Mouse (Mus musculus) myocyte (in vitro differentiated cells): Measurements from ENCODE around the gene Vps35l.

Experiments
- CEBPB ChIP-seq: IDR thresholded peaks from 2 replicates; pipeline ENCODE4 v1.6.1; 2011; ENCODE audit warnings: mild to moderate bottlenecking, moderate library complexity; ENCODE audit not compliant: poor library complexity, insufficient read depth, severe bottlenecking
- E2F4 ChIP-seq: IDR thresholded peaks from one replicate; pipeline ENCODE4 v1.6.1; 2011; ENCODE audit warnings: mild to moderate bottlenecking, control low read depth, moderate library complexity; ENCODE audit not compliant: insufficient read depth
- MAX ChIP-seq: IDR thresholded peaks from one replicate; pipeline ENCODE4 v1.6.1; 2011; ENCODE audit warnings: low read depth, mild to moderate bottlenecking, control low read depth
- MYOD1 ChIP-seq, 3 experiments: IDR thresholded peaks; one replicate each; pipeline ENCODE4 v1.6.1; 2011; ENCODE audit warnings: control low read depth in 2 of 3, low read depth in 2 of 3, mild to moderate bottlenecking in 2 of 3, moderate library complexity in 1 of 3; ENCODE audit not compliant: insufficient read length in 2 of 3, control insufficient read depth in 1 of 3
- MYOG ChIP-seq, 3 experiments: IDR thresholded peaks; one replicate each; pipeline ENCODE4 v1.6.1; 2011; ENCODE audit warnings: control low read depth in 2 of 3, low read depth in 2 of 3, mild to moderate bottlenecking in 2 of 3; ENCODE audit not compliant: insufficient read length in 2 of 3, control insufficient read depth in 1 of 3, insufficient read depth in 1 of 3
- POLR2A ChIP-seq: IDR thresholded peaks from one replicate; pipeline ENCODE4 v1.6.1; 2011; ENCODE audit warnings: low read depth, mild to moderate bottlenecking, control low read depth, moderate library complexity; ENCODE audit not compliant: insufficient read length
- POLR2AphosphoS2 ChIP-seq: IDR thresholded peaks from one replicate; pipeline ENCODE4 v1.6.1; 2011; ENCODE audit warnings: low read depth, control low read depth; ENCODE audit not compliant: insufficient read length
- REST ChIP-seq: IDR thresholded peaks from one replicate; pipeline ENCODE4 v1.6.1; 2011; ENCODE audit warnings: mild to moderate bottlenecking, control low read depth, moderate library complexity; ENCODE audit not compliant: insufficient read depth, insufficient read length
- TCF12 ChIP-seq: IDR thresholded peaks from one replicate; pipeline ENCODE4 v1.6.1; 2011; ENCODE audit warnings: mild to moderate bottlenecking, control low read depth; ENCODE audit not compliant: poor library complexity, insufficient read depth, severe bottlenecking
- USF1 ChIP-seq: IDR thresholded peaks from one replicate; pipeline ENCODE4 v1.6.1; 2011; ENCODE audit warnings: low read depth, mild to moderate bottlenecking, control low read depth, moderate library complexity

DNA sequence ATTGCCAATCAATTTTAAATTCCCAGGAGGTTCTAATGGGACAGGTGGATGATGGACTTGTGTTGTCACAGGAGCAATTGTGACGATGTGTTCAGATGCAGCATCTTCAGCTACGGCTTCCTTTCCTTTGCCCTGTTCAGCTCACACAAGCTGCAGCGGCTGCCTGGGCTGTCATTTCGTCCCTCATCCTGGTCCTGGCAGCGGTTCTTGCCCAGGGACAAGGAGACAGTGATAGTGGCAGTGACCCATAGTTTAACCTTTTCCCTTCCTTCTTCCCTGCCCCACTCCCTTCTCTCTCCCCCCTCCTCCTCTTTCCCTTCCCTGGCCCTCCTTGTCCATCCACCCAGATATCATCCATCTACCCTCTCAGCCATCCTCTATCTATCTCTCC, 26.8 kb downstream of the Vps35l start:
- no peak for TF ChIP-seq E2F4
- no peak for TF ChIP-seq POLR2A
- TF ChIP-seq MYOG (IDR thresholded peaks at IDR 0.05; ENCODE audit: control insufficient read depth in 1 of 3, insufficient read depth in 1 of 3, insufficient read length in 2 of 3, low read depth in 2 of 3), result no peak
- no peak for TF ChIP-seq MYOD1 (IDR thresholded peaks at IDR 0.05; ENCODE audit: control insufficient read depth in 1 of 3, insufficient read length in 2 of 3, low read depth in 2 of 3)
- no peak for TF ChIP-seq POLR2AphosphoS2
- no peak for TF ChIP-seq TCF12
- TF ChIP-seq REST, result no peak
- TF ChIP-seq USF1, result no peak
- no peak for TF ChIP-seq MAX
- TF ChIP-seq CEBPB, result no peak
